Mouse (Mus musculus) liver, adult 2 months (tissue): ENCODE results near the gene Gm867. TPM values are rescaled to one million over a fixed set of nuclear protein-coding genes. Genes with fewer than 3 reads are reported as not detected.
A peak's percentile ranks its signal among the peaks of the same experiment; 100 is the strongest.

Experiments used
- DNase-seq: peaks from one replicate; pipeline ENCODE4 v3.0.0-alpha.2; 2011; ENCODE audit warnings: low read depth, low spot score; ENCODE audit errors: extremely low read depth
- H3K27ac ChIP-seq: fragments of 200-500 bp; replicated peaks from 2 replicates; pipeline ENCODE4 v1.5.1; 2012; ENCODE audit warnings: low read depth, mild to moderate bottlenecking, control low read depth, inconsistent platforms, low read length; ENCODE audit not compliant: insufficient read depth
- H3K27me3 ChIP-seq: fragments of 200-500 bp; 2 replicates; pipeline ENCODE4 v1.6.1; 2012; ENCODE audit warnings: mild to moderate bottlenecking, moderate library complexity, low read length, inconsistent platforms; ENCODE audit not compliant: control insufficient read depth, insufficient read depth
- H3K36me3 ChIP-seq: fragments of 200-500 bp; 2 replicates; pipeline ENCODE4 v1.6.1; 2012; ENCODE audit warnings: low read length, inconsistent platforms; ENCODE audit not compliant: control insufficient read depth, insufficient read depth
- H3K4me1 ChIP-seq: fragments of 200-500 bp; 2 replicates; pipeline ENCODE4 v1.6.1; 2011; ENCODE audit warnings: low read length; ENCODE audit not compliant: control insufficient read depth, insufficient read depth
- H3K4me3 ChIP-seq: fragments of 200-500 bp; 2 replicates; pipeline ENCODE4 v1.5.1; 2011; ENCODE audit warnings: low read depth, mild to moderate bottlenecking, control low read depth, low read length, moderate library complexity; ENCODE audit not compliant: insufficient read depth
- H3K79me2 ChIP-seq: fragments of 200-500 bp; 2 replicates; pipeline ENCODE4 v1.6.1; 2012; ENCODE audit warnings: inconsistent platforms, mild to moderate bottlenecking, low read length, moderate library complexity; ENCODE audit not compliant: control insufficient read depth, insufficient read depth
- H3K9ac ChIP-seq: fragments of 200-500 bp; 2 replicates; pipeline ENCODE4 v1.6.1; 2012; ENCODE audit warnings: low read depth, mild to moderate bottlenecking, control low read depth, inconsistent platforms, low read length
- CTCF ChIP-seq: fragments of 200-500 bp; IDR thresholded peaks from 2 replicates; pipeline ENCODE4 v1.5.1; 2011; ENCODE audit warnings: low read depth, low read length, control low read depth
- POLR2A ChIP-seq: fragments of 200-500 bp; IDR thresholded peaks from 2 replicates; pipeline ENCODE4 v1.6.1; 2011; ENCODE audit warnings: low read length, control low read depth; ENCODE audit not compliant: insufficient read depth; ENCODE audit errors: extremely low read depth
- WGBS: fragments of 180-500 bp; shearing (Covaris S2); methylation state at CpG from one replicate; pipeline ENCODE4 v1.1.7; 2018; 5-methylcytosine and 5-hydroxymethylcytosine counted together
- polyA plus RNA-seq: library from polyadenylated mRNA; depleted of rRNA; stranded (reverse); fragments of >200 nt; gene quantifications from 2 replicates; pipeline ENCODE4 v1.2.3, GENCODE M21; 2012
- total RNA-seq: library from RNA; depleted of rRNA; stranded (reverse); fragments of >200 nt; gene quantifications from 2 replicates; pipeline ENCODE4 v1.2.3, GENCODE M21; 2014

Gene Gm867
- total and polyA plus RNA-seq, 2 experiments, result 0.09 to 0.11 TPM

DNA sequence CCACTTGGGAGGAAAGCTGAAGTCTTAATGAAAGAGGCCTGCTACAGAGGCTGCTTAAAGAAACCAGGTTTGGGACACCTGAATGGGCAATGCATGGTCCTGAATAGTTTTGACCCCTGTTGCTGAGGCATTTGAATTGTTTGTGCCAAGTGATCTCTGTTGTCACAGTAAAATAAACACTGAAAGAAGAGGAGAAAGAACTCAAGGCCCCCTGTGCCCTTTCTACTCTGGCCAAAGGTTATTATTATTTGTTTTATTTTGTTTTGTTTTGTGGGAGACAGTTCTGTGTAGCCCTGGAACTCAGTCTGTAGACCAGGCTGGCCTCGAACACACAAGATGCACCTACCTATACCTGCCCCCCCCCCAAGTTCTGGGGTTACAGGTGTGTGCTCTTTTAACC lies 5.5 kb downstream of the Gm867 start:
- TF ChIP-seq CTCF (no peak), POLR2A (no peak)
- H3K79me2 ChIP-seq, result peaks cover 7% of the 10 kb centered on the region; the same call in 1 of the 2 replicates
- peaks cover 13% of the 10 kb centered on the region for H3K4me1 ChIP-seq
- no peaks in the 10 kb centered on the region for H3K27me3 ChIP-seq
- peaks cover 2% of the 10 kb centered on the region for H3K36me3 ChIP-seq
- H3K4me3 ChIP-seq, result no peak overlapping the region; the same call in 1 of the 2 replicates
- H3K9ac ChIP-seq, result peak overlapping the region; percentile 73; the same call in 1 of the 2 replicates
- peak; percentile 94 for DNase-seq
- WGBS, result 35% methylated on average over 1 of the region's 1 CpGs
- H3K27ac ChIP-seq, result peak overlapping the region; percentile 98

DNA sequence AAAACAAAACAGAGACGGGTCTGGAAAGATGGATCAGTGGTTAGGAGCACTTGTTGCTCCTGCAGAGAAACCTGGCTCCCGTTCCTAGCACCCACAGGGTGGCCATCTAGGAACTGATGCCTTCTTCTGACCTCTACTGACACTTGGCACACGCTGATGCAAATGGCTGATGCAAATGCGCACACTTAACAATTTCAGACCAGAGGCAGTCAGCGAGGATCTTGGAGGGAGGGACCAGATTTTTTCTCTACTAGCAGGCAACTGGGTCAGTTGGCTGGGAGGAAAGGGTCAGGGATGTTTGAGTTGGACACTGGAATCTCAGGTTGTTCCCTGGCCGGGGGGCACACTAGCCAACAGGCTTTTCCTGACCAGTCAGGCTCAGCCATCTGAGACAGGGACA lies 7.6 kb downstream of the Gm867 start, which contains the start of gene Chchd10:
Chchd10 (plus strand) TSS at position 240 of the 400 bp plus-strand sequence.
- peak within 1 kb of the TSS; percentile 61; the same call in 1 of the 2 replicates for H3K4me3 ChIP-seq
- H3K4me1 ChIP-seq, result peaks cover 9% of the 10 kb centered on the region
- peak; percentile 90 for DNase-seq
- H3K79me2 ChIP-seq, result peaks cover 7% of the 10 kb centered on the region; the same call in 1 of the 2 replicates
- H3K36me3 ChIP-seq, result no peaks in the 10 kb centered on the region
- no peaks in the 10 kb centered on the region for H3K27me3 ChIP-seq
- H3K27ac ChIP-seq, result no peak within 1 kb of the TSS
- 24% methylated on average over 6 of the region's 6 CpGs for WGBS
- TF ChIP-seq CTCF, result no peak
- peak within 1 kb of the TSS; percentile 82 for H3K9ac ChIP-seq

DNA sequence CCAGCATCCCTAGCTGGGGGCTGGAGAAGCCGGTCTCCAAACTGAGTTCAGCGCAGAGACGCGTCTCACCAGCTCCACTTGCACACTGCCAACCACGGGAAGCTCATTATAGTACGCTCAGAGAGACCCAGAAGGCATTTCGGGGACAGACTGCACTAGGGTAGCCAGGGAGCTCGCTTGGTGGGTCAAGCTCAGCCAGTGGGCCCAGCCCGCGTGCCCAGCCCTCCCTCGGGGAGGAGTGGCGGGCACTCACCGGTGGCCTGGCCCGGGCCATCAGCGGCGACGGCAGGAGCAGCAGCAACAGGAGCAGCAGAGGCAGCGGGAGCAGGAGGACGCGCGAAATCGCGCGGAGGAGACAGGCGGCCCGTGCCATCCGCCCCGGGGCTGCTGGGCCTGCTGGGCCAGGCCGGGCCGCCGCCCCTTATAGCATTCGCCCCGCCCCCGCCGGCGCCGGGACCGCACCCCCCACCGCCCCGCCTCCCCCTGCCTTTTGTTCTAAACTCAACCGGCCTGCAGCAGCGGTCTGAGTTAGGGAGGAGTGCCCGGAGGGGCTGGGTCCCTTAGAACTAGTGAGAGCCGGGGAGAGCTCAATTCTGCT lies 8.3 kb downstream of the Gm867 start:
- no peak overlapping the region for H3K27ac ChIP-seq
- H3K79me2 ChIP-seq, result peaks cover 5% of the 10 kb centered on the region; the same call in 1 of the 2 replicates
- peak overlapping the region; percentile 82 for H3K9ac ChIP-seq
- H3K36me3 ChIP-seq, result no peaks in the 10 kb centered on the region
- H3K27me3 ChIP-seq, result no peaks in the 10 kb centered on the region
- DNase-seq, result no peak
- 7% methylated on average over 42 of the region's 44 CpGs for WGBS
- H3K4me3 ChIP-seq, result peak overlapping the region; percentile 61; the same call in 1 of the 2 replicates
- H3K4me1 ChIP-seq, result peaks cover 9% of the 10 kb centered on the region
- TF ChIP-seq CTCF (no peak), POLR2A (no peak)

DNA sequence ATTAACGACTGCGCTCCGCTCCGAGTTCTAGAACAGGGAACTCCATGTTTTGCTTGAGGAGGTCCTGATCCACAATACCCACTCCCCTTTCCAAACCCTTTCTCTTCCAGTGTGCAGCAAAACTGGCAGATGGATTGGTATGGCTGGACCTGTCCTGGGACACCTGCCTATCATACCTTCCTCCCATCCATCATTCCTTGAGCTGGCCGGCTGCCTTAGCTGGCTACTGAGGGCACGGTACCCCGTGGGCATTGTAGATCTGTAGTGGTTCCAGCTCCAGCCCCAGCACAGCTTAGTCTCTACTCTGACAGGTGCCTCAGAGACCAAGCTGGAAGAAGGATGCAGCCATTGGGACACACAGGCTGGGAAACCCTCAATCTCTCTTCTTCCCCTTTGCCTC lies 9.2 kb downstream of the Gm867 start:
- Histone ChIP-seq H3K36me3 (no peaks in the 10 kb centered on the region), H3K4me1 (peaks cover 9% of the 10 kb centered on the region), H3K27ac (no peak overlapping the region), H3K9ac (no peak overlapping the region), H3K4me3 (no peak overlapping the region), H3K79me2 (peaks cover 2% of the 10 kb centered on the region; the same call in 1 of the 2 replicates), H3K27me3 (no peaks in the 10 kb centered on the region)
- TF ChIP-seq CTCF (no peak), POLR2A (no peak)
- no peak for DNase-seq
- 25% methylated on average over 7 of the region's 7 CpGs for WGBS

DNA sequence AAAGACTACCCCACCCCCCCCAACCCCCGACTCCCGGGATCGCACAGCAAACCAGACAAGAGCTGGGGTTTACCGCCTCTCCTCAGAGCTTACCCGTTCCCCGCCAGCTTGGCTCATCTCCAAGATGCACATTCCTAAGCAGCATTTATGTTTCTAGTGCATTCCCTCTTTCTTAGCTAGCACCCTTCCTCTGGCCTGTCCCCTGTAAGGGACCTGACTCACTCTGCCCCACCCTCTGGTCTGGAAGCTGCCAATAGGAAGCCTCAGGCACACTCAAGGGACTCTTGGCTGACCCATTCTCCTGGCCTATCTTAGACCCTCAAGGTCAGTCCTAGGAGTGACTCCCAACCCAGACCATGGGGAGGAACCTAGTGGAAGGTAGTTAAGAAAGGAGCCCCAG lies 10.2 kb downstream of the Gm867 start:
- H3K36me3 ChIP-seq, result no peaks in the 10 kb centered on the region
- no peaks in the 10 kb centered on the region for H3K79me2 ChIP-seq
- WGBS, result 58% methylated on average over 6 of the region's 6 CpGs
- H3K9ac ChIP-seq, result no peak overlapping the region
- H3K4me3 ChIP-seq, result no peak overlapping the region
- H3K27me3 ChIP-seq, result no peaks in the 10 kb centered on the region
- H3K27ac ChIP-seq, result no peak overlapping the region
- DNase-seq, result no peak
- H3K4me1 ChIP-seq, result peaks cover 9% of the 10 kb centered on the region
- no peak for TF ChIP-seq CTCF
- TF ChIP-seq POLR2A, result no peak

DNA sequence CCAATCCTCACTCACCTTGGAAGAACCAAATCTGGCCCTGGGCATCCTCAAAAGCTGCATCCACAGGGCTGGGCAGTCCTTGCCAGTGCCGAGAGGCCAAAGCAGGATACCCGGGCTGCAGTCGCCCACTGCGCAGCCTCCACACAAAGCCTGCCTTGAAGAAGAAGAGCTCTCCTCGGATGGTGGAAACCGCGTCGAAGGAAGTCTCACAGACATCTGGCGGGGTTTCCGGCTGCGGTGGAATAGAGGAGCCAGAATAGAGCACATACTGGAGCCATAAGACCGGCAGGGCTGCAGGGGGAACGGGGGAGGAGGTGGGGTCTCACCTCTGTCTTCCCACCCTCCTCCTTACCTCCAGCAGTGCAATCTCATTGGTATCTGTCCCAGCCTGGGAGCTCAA lies 14.1 kb downstream of the Gm867 start:
- DNase-seq, result no peak
- H3K4me3 ChIP-seq, result no peak overlapping the region
- TF ChIP-seq POLR2A, result no peak
- TF ChIP-seq CTCF, result no peak
- 92% methylated on average over 13 of the region's 13 CpGs for WGBS
- no peak overlapping the region for H3K27ac ChIP-seq
- H3K79me2 ChIP-seq, result 0 out of 2 replicates have a peak, but pooled peaks cover 4% of the 10 kb centered on the region
- H3K9ac ChIP-seq, result no peak overlapping the region
- H3K4me1 ChIP-seq, result peaks cover 4% of the 10 kb centered on the region
- no peaks in the 10 kb centered on the region for H3K36me3 ChIP-seq
- H3K27me3 ChIP-seq, result no peaks in the 10 kb centered on the region
